Mouse (Mus musculus) central nervous system, embryonic 18 days (tissue): Measurements from ENCODE around the gene Phb2. TPM values are rescaled to one million over a fixed set of nuclear protein-coding genes. Genes with fewer than 3 reads are reported as not detected.

Experiments
- polyA plus RNA-seq: library from polyadenylated mRNA; depleted of rRNA; stranded (reverse); fragments of >200 nt; gene quantifications from 2 replicates; pipeline ENCODE4 v1.2.3, GENCODE M21; 2012; rRNA removed

Phb2 gene
- 139 and 149 TPM in 2 replicates for polyA plus RNA-seq

GRCm38 (mm10) chr6:124711824-124712782 lies at the start of gene Phb2, which contains the start of gene Emg1:
Gene Phb2, plus strand, starts transcription at chr6:124712336.
Gene Emg1, minus strand, starts transcription at chr6:124712178.

GRCm38 (mm10) chr6:124662477-124663423 lies 49.4 kb upstream of the Phb2 start, which contains the start of gene Lpcat3:
Gene Lpcat3, plus strand, starts transcription at chr6:124663027.

GRCm38 (mm10) chr6:124738511-124739023 lies 26.4 kb downstream of the Phb2 start, which contains the start of gene Ptpn6:
Gene Ptpn6, minus strand, starts transcription at chr6:124738714.

GRCm38 (mm10) chr6:124740888-124741761 lies 29.0 kb downstream of the Phb2 start, which contains the start of gene Grcc10:
Gene Grcc10, minus strand, starts transcription at chr6:124741374.

DNA sequence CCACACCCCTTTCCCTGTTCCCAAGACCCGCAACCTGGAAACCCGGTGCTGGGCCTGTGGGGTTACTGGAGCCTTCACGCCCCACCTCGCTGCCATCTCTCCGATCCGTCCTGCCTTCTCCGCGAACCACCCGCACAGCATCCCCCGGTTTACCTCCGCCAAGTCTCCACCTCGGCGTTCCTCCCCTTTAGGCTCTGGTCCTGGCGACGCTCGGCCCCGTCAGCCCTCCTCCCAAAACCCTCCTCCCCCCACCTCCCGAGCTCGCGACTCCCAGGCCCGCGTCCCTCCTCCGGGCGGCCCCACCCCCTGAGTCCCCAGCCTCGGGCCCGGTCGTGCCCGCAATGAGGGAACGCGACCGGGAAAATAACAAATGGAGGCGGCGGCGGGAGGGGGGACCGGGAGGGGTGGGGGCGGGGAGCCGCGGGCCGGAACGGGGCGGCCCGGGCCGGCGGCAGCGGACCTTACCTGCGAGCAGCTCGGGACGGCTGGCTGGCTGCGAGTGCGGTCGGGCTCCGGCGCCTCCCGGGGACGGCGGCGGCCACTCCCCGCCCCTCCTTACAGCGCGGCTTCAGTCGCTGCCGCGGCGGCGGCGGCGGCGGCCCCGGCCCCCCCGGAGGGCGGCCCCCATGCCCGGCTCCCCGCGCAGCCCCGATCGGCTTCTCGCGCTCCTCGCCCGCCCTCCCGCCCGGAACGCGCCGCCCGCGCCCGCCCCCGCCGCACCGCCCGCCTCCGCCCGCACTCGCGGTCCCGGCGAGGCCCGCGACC lies 43.9 kb downstream of the Phb2 start, which contains the start of the genes Gm45234 and Atn1:
TSS of gene Gm45234 (minus strand) at position 191 of the 765 bp plus-strand sequence.
TSS of gene Atn1 (minus strand) at position 694 of the 765 bp plus-strand sequence.

Other genes with a start within 250 kb of the Phb2 start
- gene Clstn3, start 247.5 kb upstream of the Phb2 start, polyA plus RNA-seq, result 120 and 128 TPM in 2 replicates
- gene C1rl, start 219.2 kb upstream of the Phb2 start, polyA plus RNA-seq, result 0.08 and 0.22 TPM in 2 replicates
- 0.40 and 0.65 TPM in 2 replicates for gene C1ra, start 199.9 kb upstream of the Phb2 start, polyA plus RNA-seq
- 1.8 and 2.3 TPM in 2 replicates for gene C1s1, start 170.0 kb upstream of the Phb2 start, polyA plus RNA-seq
- gene C1rb, start 142.0 kb upstream of the Phb2 start, polyA plus RNA-seq, result not detected in 2 replicates
- gene C1s2, start 76.3 kb upstream of the Phb2 start, polyA plus RNA-seq, result 0.74 and 0.79 TPM in 2 replicates
- gene Lpcat3, start 49.3 kb upstream of the Phb2 start, polyA plus RNA-seq, result 48.3 and 54.5 TPM in 2 replicates
- 93.9 and 100 TPM in 2 replicates for gene Emg1, start 158 bp upstream of the Phb2 start, polyA plus RNA-seq
- 2.6 and 2.9 TPM in 2 replicates for gene Ptpn6, start 26.4 kb downstream of the Phb2 start, polyA plus RNA-seq
- gene Grcc10, start 29.0 kb downstream of the Phb2 start, polyA plus RNA-seq, result 564 and 575 TPM in 2 replicates
- not detected in 2 replicates for gene Gm45234, start 43.7 kb downstream of the Phb2 start, polyA plus RNA-seq
- gene Atn1, start 44.2 kb downstream of the Phb2 start, polyA plus RNA-seq, result 53.4 and 64.6 TPM in 2 replicates
- 119 and 125 TPM in 2 replicates for gene Eno2, start 57.3 kb downstream of the Phb2 start, polyA plus RNA-seq
- 8.5 and 10.6 TPM in 2 replicates for gene Lrrc23, start 67.4 kb downstream of the Phb2 start, polyA plus RNA-seq
- gene Spsb2, start 96.3 kb downstream of the Phb2 start, polyA plus RNA-seq, result 4.8 and 7.0 TPM in 2 replicates
- gene Tpi1, start 102.0 kb downstream of the Phb2 start, polyA plus RNA-seq, result 410 and 448 TPM in 2 replicates
- 147 and 151 TPM in 2 replicates for gene Usp5, start 117.1 kb downstream of the Phb2 start, polyA plus RNA-seq
- 23.5 and 24.3 TPM in 2 replicates for gene Cdca3, start 117.2 kb downstream of the Phb2 start, polyA plus RNA-seq
- 0.63 and 2.5 TPM in 2 replicates for gene Gnb3, start 127.9 kb downstream of the Phb2 start, polyA plus RNA-seq
- 140 and 149 TPM in 2 replicates for gene P3h3, start 145.4 kb downstream of the Phb2 start, polyA plus RNA-seq
- gene Gpr162, start 151.6 kb downstream of the Phb2 start, polyA plus RNA-seq, result 132 and 136 TPM in 2 replicates
- gene Cd4, start 175.9 kb downstream of the Phb2 start, polyA plus RNA-seq, result 0.13 and 0.17 TPM in 2 replicates
- 2.9 and 3.3 TPM in 2 replicates for gene Lag3, start 199.4 kb downstream of the Phb2 start, polyA plus RNA-seq
- gene Ptms, start 207.8 kb downstream of the Phb2 start, polyA plus RNA-seq, result 1,878 and 2,539 TPM in 2 replicates
- 582 and 592 TPM in 2 replicates for gene Mlf2, start 219.1 kb downstream of the Phb2 start, polyA plus RNA-seq